Mouse (Mus musculus): ENCODE measurements around the gene Zap70. TPM values are rescaled to one million over a fixed set of nuclear protein-coding genes. Genes with fewer than 3 reads are reported as not detected.
"Not testable (repeated sequence)": the region's sequence is repeated elsewhere in the genome, so short reads cannot be mapped to it uniquely, and the experiment has no call there.

The Zap70 gene
- polyA plus RNA-seq, 1 experiment from 2014 or later = 0.18 TPM

DNA sequence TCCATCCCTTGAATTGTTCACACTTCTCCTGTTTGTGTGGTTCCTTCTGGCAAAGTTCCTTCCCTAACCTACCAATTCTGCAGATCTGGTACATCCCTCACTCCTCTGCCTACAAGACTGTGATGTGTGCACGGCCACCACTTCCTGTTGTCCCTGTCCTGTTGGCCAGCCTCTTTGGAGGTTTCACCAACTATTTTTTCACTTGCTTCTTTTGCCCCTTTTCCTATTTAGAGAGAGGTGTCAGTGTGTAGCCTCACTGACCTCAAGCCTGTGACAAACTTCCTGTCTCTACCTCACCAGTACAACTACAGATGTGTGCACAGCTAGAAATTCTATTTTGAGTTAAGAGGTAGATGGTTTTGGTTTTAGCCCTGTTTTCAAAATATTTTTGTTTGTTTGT lies 45.5 kb downstream of the Zap70 start:
- ATAC-seq (ENCODE audit: low FRiP score, low TSS enrichment) = no peak
- Histone ChIP-seq H3K4me1 (ENCODE audit: control insufficient read depth, insufficient read depth, low read length) (no peaks in the 10 kb centered on the region), H3K27ac (ENCODE audit: low read depth, low read length) (no peak overlapping the region), H3K36me3 (ENCODE audit: control insufficient read depth, insufficient read depth, low read length) (peaks cover 90% of the 10 kb centered on the region), H3K27me3 (ENCODE audit: control insufficient read depth, insufficient read depth, low read length) (no peaks in the 10 kb centered on the region), H3K4me3 (ENCODE audit: low read length) (no peak overlapping the region), H3K9me3 (ENCODE audit: control insufficient read depth, low read length) (no peaks in the 10 kb centered on the region), H3K9ac (ENCODE audit: low read depth, low read length) (no peak overlapping the region), H3K4me2 (replicated peaks; ENCODE audit: low read depth, low read length) (no peak overlapping the region)
- WGBS = 93% methylated on average over 1 of the region's 1 CpGs

DNA sequence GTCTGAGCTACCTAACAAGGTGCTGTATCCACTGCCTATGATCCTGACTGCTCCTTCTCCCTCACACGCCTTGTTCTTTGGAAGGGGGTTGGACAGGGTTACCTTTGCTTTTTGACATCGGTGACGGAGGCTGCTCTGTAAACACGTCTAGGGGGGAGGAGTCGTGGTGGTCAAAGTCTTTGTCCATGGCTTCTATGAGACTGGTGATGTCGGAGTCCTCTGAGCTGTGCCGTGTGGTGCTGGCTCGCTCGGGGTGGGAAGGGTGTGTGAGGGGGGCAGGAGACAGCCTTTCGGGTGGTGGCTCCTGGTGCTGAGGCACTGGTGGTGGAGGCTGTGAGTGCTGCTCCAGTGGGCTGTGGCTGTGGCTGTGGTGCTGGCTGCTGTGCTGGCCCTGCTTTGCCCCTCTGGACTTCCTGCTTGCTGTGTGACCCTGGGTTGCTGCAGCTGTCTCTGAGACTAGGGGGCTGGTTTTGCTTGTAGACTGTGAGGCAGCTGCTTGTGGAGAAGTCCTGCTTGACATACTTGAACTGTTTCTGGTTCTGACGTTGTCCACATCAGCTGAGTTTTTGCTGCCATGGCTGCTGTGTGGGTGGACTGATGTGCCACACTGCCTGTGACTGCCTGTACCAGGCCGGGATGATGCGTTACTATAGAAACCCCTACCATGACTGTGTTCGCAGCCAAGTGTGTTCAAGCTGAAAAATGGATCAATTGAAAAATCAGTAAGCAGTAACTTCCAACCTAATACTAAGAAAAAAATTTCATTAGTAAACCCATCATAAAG lies 46.4 kb downstream of the Zap70 start:
- no peak overlapping the region for H3K9ac ChIP-seq (ENCODE audit: low read depth, low read length)
- no peaks in the 10 kb centered on the region for H3K27me3 ChIP-seq (ENCODE audit: control insufficient read depth, insufficient read depth, low read length)
- H3K27ac ChIP-seq (ENCODE audit: low read depth, low read length) = no peak overlapping the region
- H3K4me1 ChIP-seq (ENCODE audit: control insufficient read depth, insufficient read depth, low read length) = no peaks in the 10 kb centered on the region
- H3K36me3 ChIP-seq (ENCODE audit: control insufficient read depth, insufficient read depth, low read length) = peaks cover 91% of the 10 kb centered on the region
- no peak overlapping the region for H3K4me2 ChIP-seq (replicated peaks; ENCODE audit: low read depth, low read length)
- H3K4me3 ChIP-seq (ENCODE audit: low read length) = no peak overlapping the region
- WGBS = 93% methylated on average over 14 of the region's 14 CpGs
- no peak for ATAC-seq (ENCODE audit: low FRiP score, low TSS enrichment)
- H3K9me3 ChIP-seq (ENCODE audit: control insufficient read depth, low read length) = no peaks in the 10 kb centered on the region

DNA sequence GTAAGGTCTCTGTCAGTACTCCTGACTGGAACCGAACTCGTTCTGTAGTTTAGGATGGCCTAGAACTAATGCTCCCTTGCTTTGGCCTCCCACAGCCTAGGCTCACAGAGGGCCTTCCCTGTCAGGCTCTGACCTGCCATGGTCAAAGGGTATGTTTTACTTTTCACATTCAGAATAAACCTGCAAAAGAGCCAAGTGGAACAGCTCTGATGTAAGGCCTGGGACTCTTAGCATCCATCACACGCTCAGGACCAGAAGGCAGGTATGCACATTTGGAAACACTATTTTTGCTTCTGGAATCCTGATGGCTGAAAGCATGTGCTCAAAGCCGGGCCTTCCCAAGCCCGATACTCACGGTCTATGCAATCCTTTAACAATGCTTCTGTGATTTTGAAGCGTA lies 50.2 kb downstream of the Zap70 start:
- no peaks in the 10 kb centered on the region for H3K4me1 ChIP-seq (ENCODE audit: control insufficient read depth, insufficient read depth, low read length)
- no peaks in the 10 kb centered on the region for H3K27me3 ChIP-seq (ENCODE audit: control insufficient read depth, insufficient read depth, low read length)
- H3K4me2 ChIP-seq (replicated peaks; ENCODE audit: low read depth, low read length) = no peak overlapping the region
- WGBS = 92% methylated on average over 7 of the region's 7 CpGs
- no peak for ATAC-seq (ENCODE audit: low FRiP score, low TSS enrichment)
- H3K9ac ChIP-seq (ENCODE audit: low read depth, low read length) = no peak overlapping the region
- H3K9me3 ChIP-seq (ENCODE audit: control insufficient read depth, low read length) = no peaks in the 10 kb centered on the region
- H3K36me3 ChIP-seq (ENCODE audit: control insufficient read depth, insufficient read depth, low read length) = peaks cover 80% of the 10 kb centered on the region
- H3K4me3 ChIP-seq (ENCODE audit: low read length) = no peak overlapping the region
- no peak overlapping the region for H3K27ac ChIP-seq (ENCODE audit: low read depth, low read length)

DNA sequence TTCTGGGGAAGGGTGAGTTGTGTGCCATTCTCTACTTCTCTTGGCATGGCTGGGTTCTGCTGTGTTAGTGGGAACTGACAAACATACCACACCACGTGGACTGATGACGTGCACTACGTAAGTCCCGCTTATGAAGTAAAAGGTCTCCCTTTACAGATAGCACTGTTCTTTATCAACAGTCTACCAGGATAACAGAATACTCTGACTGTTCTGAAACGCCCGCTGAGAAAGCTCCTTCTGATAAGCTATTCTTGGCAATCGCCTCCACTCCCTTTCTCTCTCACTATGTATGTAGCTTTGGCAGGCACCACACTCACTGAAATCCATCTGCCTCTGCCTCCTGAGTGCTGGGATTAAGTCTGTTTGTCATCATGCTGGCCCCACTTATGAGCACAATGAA lies 51.8 kb downstream of the Zap70 start:
- Histone ChIP-seq H3K4me1 (ENCODE audit: control insufficient read depth, insufficient read depth, low read length) (no peaks in the 10 kb centered on the region), H3K9ac (ENCODE audit: low read depth, low read length) (no peak overlapping the region), H3K36me3 (ENCODE audit: control insufficient read depth, insufficient read depth, low read length) (peaks cover 80% of the 10 kb centered on the region), H3K4me3 (ENCODE audit: low read length) (no peak overlapping the region), H3K27me3 (ENCODE audit: control insufficient read depth, insufficient read depth, low read length) (no peaks in the 10 kb centered on the region), H3K9me3 (ENCODE audit: control insufficient read depth, low read length) (no peaks in the 10 kb centered on the region), H3K27ac (ENCODE audit: low read depth, low read length) (no peak overlapping the region), H3K4me2 (replicated peaks; ENCODE audit: low read depth, low read length) (no peak overlapping the region)
- ATAC-seq (ENCODE audit: low FRiP score, low TSS enrichment) = no peak
- WGBS = 93% methylated on average over 7 of the region's 7 CpGs

DNA sequence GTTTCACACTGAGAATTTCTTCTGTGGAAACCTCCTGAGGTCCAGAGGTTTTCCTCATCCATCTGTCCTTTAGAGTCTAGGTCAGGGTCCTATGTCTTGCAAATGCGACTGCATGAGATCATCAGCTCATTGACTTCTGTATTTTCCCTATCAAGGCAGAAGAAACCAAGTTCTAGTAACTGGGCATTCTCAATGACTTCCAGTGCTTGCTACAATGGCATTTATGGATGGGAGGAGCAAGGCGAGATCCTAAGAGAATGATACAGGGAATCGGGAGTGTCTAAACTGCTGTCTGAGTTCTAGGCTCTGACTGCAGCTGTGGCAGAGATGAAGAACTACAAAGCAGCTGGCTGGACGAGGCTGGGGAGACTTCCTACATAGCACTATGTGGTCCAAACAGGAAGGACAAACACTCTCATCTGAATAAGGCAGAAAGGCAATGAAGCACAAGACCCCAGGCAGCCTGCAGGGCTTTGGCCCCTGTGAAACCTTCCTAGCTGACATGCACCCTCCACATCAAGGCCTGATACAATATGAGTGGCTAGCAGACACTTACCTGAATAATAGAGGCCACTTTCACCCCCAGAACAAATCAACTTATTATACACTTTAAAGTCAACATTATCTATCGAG lies 52.8 kb downstream of the Zap70 start:
- no peak overlapping the region for H3K4me2 ChIP-seq (replicated peaks; ENCODE audit: low read depth, low read length)
- no peaks in the 10 kb centered on the region for H3K27me3 ChIP-seq (ENCODE audit: control insufficient read depth, insufficient read depth, low read length)
- no peak overlapping the region for H3K4me3 ChIP-seq (ENCODE audit: low read length)
- peaks cover 79% of the 10 kb centered on the region for H3K36me3 ChIP-seq (ENCODE audit: control insufficient read depth, insufficient read depth, low read length)
- no peak for ATAC-seq (ENCODE audit: low FRiP score, low TSS enrichment)
- no peak overlapping the region for H3K27ac ChIP-seq (ENCODE audit: low read depth, low read length)
- H3K9me3 ChIP-seq (ENCODE audit: control insufficient read depth, low read length) = no peaks in the 10 kb centered on the region
- 80% methylated on average over 5 of the region's 5 CpGs for WGBS
- H3K9ac ChIP-seq (ENCODE audit: low read depth, low read length) = no peak overlapping the region
- no peaks in the 10 kb centered on the region for H3K4me1 ChIP-seq (ENCODE audit: control insufficient read depth, insufficient read depth, low read length)

DNA sequence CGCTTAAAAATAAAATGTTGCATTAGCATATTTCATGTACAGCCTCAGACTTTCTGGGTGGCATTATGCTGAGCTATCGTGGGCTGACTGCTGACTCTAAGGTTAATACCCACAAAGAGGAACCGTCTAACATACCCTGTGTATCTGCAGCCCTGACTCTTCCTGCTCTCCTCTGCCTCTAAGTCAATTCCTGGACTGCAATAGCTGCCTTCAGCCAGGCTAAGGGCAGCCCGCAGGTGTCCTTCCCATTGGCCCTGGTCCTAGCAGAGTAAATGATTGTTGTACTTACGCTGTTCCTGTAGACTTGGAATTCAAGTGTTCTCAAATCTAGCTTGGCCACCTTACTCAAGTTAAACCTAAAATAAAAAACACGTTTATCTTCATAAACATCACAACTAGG lies 53.6 kb downstream of the Zap70 start:
- no peaks in the 10 kb centered on the region for H3K27me3 ChIP-seq (ENCODE audit: control insufficient read depth, insufficient read depth, low read length)
- no peak overlapping the region for H3K4me3 ChIP-seq (ENCODE audit: low read length)
- 93% methylated on average over 6 of the region's 6 CpGs for WGBS
- no peak overlapping the region for H3K27ac ChIP-seq (ENCODE audit: low read depth, low read length)
- H3K4me1 ChIP-seq (ENCODE audit: control insufficient read depth, insufficient read depth, low read length) = no peaks in the 10 kb centered on the region
- H3K36me3 ChIP-seq (ENCODE audit: control insufficient read depth, insufficient read depth, low read length) = peaks cover 72% of the 10 kb centered on the region
- H3K9me3 ChIP-seq (ENCODE audit: control insufficient read depth, low read length) = no peaks in the 10 kb centered on the region
- H3K4me2 ChIP-seq (replicated peaks; ENCODE audit: low read depth, low read length) = no peak overlapping the region
- no peak overlapping the region for H3K9ac ChIP-seq (ENCODE audit: low read depth, low read length)
- no peak for ATAC-seq (ENCODE audit: low FRiP score, low TSS enrichment)

DNA sequence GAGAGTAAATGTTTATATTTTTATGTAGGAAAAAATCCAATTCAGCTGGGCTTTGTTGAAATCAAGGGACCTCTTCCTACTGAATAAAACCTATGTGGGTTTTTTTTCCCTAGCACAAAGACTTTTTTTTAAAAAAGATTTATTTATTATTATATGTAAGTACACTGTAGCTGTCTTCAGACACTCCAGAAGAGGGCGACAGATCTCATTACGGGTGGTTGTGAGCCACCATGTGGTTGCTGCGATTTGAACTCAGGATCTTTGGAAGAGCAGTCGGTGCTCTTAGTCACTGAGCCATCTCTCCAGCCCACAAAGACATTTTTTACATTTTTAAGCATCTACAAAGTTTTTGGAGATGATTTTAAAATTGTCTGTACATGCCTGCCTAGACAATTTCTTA lies 60.3 kb downstream of the Zap70 start:
- not testable (repeated sequence) for H3K9ac ChIP-seq (ENCODE audit: low read depth, low read length); ATAC-seq (ENCODE audit: low FRiP score, low TSS enrichment); H3K4me2 ChIP-seq (replicated peaks; ENCODE audit: low read depth, low read length); H3K4me1 ChIP-seq (ENCODE audit: control insufficient read depth, insufficient read depth, low read length); H3K27me3 ChIP-seq (ENCODE audit: control insufficient read depth, insufficient read depth, low read length); H3K9me3 ChIP-seq (ENCODE audit: control insufficient read depth, low read length); H3K27ac ChIP-seq (ENCODE audit: low read depth, low read length); H3K4me3 ChIP-seq (ENCODE audit: low read length)
- H3K36me3 ChIP-seq (ENCODE audit: control insufficient read depth, insufficient read depth, low read length) = peaks cover 65% of the 10 kb centered on the region
- WGBS = 90% methylated on average over 4 of the region's 4 CpGs

DNA sequence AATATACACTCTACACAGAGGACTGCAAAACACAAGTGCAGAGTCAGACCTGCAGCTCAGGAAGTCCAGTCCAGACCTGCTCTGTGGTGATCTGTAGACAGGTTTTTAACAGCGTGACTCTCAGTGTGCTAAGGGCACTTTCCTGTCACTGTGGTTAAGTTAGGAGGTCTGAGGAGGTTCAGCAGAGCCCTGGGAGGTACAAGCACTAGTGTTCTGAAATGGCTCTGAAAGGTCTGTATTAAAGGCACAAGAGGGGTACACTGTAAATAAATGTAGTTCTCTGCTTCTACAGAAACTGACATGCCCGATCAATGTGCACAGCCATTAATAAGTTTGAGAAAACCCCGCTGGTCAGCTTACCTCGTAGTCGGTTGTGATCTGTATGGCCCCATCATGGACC lies 62.8 kb downstream of the Zap70 start:
- no peak overlapping the region for H3K9ac ChIP-seq (ENCODE audit: low read depth, low read length)
- no peak for ATAC-seq (ENCODE audit: low FRiP score, low TSS enrichment)
- no peak overlapping the region for H3K27ac ChIP-seq (ENCODE audit: low read depth, low read length)
- no peaks in the 10 kb centered on the region for H3K4me1 ChIP-seq (ENCODE audit: control insufficient read depth, insufficient read depth, low read length)
- no peak overlapping the region for H3K4me2 ChIP-seq (replicated peaks; ENCODE audit: low read depth, low read length)
- H3K4me3 ChIP-seq (ENCODE audit: low read length) = no peak overlapping the region
- 97% methylated on average over 5 of the region's 5 CpGs for WGBS
- peaks cover 52% of the 10 kb centered on the region for H3K36me3 ChIP-seq (ENCODE audit: control insufficient read depth, insufficient read depth, low read length)
- H3K9me3 ChIP-seq (ENCODE audit: control insufficient read depth, low read length) = no peaks in the 10 kb centered on the region
- no peaks in the 10 kb centered on the region for H3K27me3 ChIP-seq (ENCODE audit: control insufficient read depth, insufficient read depth, low read length)

All from kidney, embryonic 14.5 days (tissue).